Mouse (Mus musculus) hindbrain, postnatal 0 days (tissue): ENCODE results near the gene Cd200r1. TPM values are rescaled to one million over a fixed set of nuclear protein-coding genes. Genes with fewer than 3 reads are reported as not detected.
"Not testable (repeated sequence)": the region's sequence is repeated elsewhere in the genome, so short reads cannot be mapped to it uniquely, and the experiment has no call there.

ENCODE experiments used
- ATAC-seq: fragments of 200-750 bp; cut with Nextera tagmentation; 2 replicates; pipeline ENCODE4 v1.8.0; 2017; ENCODE audit warnings: mild to moderate bottlenecking, moderate TSS enrichment, moderate library complexity
- DNase-seq: peaks from one replicate; pipeline ENCODE4 v3.0.0-alpha.2; 2015; ENCODE audit warnings: low spot score
- H3K27ac ChIP-seq: fragments of 300-500 bp; sonication (generic); 2 replicates; pipeline ENCODE4 v1.5.1; 2014; ENCODE audit warnings: mild to moderate bottlenecking
- H3K27me3 ChIP-seq: fragments of 300-500 bp; sonication (generic); 2 replicates; pipeline ENCODE4 v1.6.1; 2014; ENCODE audit warnings: low read length, mixed read lengths; ENCODE audit not compliant: insufficient read depth
- H3K36me3 ChIP-seq: fragments of 300-500 bp; sonication (generic); 2 replicates; pipeline ENCODE4 v1.6.1; 2014; ENCODE audit warnings: low read length, mixed read lengths; ENCODE audit not compliant: insufficient read depth
- H3K4me1 ChIP-seq: fragments of 300-500 bp; sonication (generic); 2 replicates; pipeline ENCODE4 v1.6.1; 2014; ENCODE audit warnings: antibody characterized with exemption, low read length, mixed read lengths; ENCODE audit not compliant: insufficient read depth
- H3K4me2 ChIP-seq: fragments of 300-500 bp; sonication (generic); 2 replicates; pipeline ENCODE4 v1.6.1; 2014; ENCODE audit warnings: low read depth, mild to moderate bottlenecking, low read length, moderate library complexity, mixed read lengths
- H3K4me3 ChIP-seq: fragments of 300-500 bp; sonication (generic); 2 replicates; pipeline ENCODE4 v1.5.1; 2014; ENCODE audit warnings: low read length
- H3K9ac ChIP-seq: fragments of 300-500 bp; sonication (generic); replicated peaks from 2 replicates; pipeline ENCODE4 v1.6.1; 2014; ENCODE audit warnings: mild to moderate bottlenecking, low read length, moderate library complexity, mixed read lengths
- H3K9me3 ChIP-seq: fragments of 300-500 bp; sonication (generic); 2 replicates; pipeline ENCODE4 v1.6.1; 2016; ENCODE audit warnings: low read length, mixed read lengths
- CTCF ChIP-seq: IDR thresholded peaks from 2 replicates; pipeline ENCODE4 v1.5.1; 2016; ENCODE audit warnings: antibody characterized with exemption, control low read depth, low read depth
- WGBS: fragments of 180-500 bp; shearing (Covaris S2); extraction: QIAGEN DNeasy Blood & Tissue Kit; methylation state at CpG from one replicate; pipeline ENCODE4 v1.1.7; 2014; 5-methylcytosine and 5-hydroxymethylcytosine counted together
- polyA plus RNA-seq: library from polyadenylated mRNA; unstranded; fragments of >200 nt; fragmentation: Nextera tagmentation; extraction: Ambion mirVana; gene quantifications from 2 replicates; pipeline ENCODE4 v1.2.1, GENCODE M21; 2015
- total RNA-seq: library from RNA; depleted of rRNA; stranded (reverse); fragments of >200 nt; gene quantifications from 2 replicates; pipeline ENCODE4 v1.2.3, GENCODE M21; 2014; rRNA removed

Gene Cd200r1
- total and polyA plus RNA-seq, 2 experiments from 2014 or later = 0.42 to 0.68 TPM

GRCm38 (mm10) chr16:44811544-44811943 is 46.0 kb downstream of the Cd200r1 start, which contains the start of gene Cd200r4:
Cd200r4 (plus strand) TSS chr16:44811733.
- Histone ChIP-seq H3K9me3 (no peaks in the 10 kb centered on the region), H3K4me1 (no peaks in the 10 kb centered on the region), H3K4me3 (no peak within 1 kb of the TSS), H3K9ac (no peak within 1 kb of the TSS), H3K4me2 (no peak within 1 kb of the TSS), H3K27me3 (no peaks in the 10 kb centered on the region), H3K27ac (no peak within 1 kb of the TSS), H3K36me3 (no peaks in the 10 kb centered on the region)
- ATAC-seq (no peak), DNase-seq (no peak)
- no peak for TF ChIP-seq CTCF
- WGBS = 83% methylated on average over 3 of the region's 3 CpGs

DNA sequence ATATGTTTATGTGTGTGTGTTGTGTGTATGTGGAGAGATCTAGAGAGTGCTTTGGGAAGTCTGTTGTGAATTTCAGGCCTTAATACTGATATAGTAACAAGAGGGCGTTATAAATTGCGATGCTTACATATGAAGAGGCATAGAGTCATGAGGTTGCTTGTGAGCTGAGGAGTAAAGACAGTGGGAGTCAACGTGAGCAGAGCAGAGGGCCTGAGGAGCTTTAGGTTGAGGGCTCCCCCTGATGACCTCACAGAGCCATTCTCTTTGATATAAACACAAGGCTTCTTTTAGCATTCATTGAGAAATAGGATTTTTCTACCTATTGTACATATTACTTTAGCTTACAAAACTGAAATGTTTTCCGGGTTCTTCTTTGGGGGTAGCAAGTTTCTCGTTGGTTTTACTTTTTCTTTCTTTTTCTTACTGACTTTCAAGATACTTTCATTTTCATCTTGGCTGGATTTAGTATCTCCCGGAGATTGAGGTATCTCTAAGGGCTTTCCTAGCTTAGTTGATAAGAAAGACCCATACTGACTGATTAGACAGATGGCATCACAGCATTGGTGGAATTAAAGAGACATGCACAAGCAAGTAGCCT is 47.0 kb downstream of the Cd200r1 start:
- no peak for TF ChIP-seq CTCF

DNA sequence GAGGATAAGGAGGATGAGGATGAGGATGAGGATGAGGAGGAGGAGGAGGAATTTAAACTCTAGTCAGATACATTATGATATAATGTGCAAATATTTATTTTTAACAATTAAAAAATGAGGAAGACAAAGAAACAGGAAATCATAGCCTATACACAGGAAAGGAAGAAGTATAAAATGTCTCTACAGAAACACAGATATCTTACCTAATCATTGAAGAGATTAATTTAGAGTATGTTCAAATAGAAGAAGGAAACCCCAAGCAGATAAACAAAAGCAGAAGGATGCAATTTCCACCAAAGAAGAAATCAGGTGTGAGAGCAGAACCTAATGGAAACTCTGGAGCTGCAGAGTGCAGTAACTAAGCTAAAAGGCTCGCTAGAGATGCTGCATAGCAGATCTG is 52.5 kb downstream of the Cd200r1 start:
- H3K4me1 ChIP-seq = no peaks in the 10 kb centered on the region
- no peaks in the 10 kb centered on the region for H3K9me3 ChIP-seq
- H3K27me3 ChIP-seq = no peaks in the 10 kb centered on the region
- 47% methylated on average over 1 of the region's 1 CpGs for WGBS
- H3K27ac ChIP-seq = no peak overlapping the region
- ATAC-seq (no peak), DNase-seq (no peak)
- no peak for TF ChIP-seq CTCF
- H3K36me3 ChIP-seq = no peaks in the 10 kb centered on the region
- no peak overlapping the region for H3K4me3 ChIP-seq
- no peak overlapping the region for H3K9ac ChIP-seq
- no peak overlapping the region for H3K4me2 ChIP-seq

More for the DNA sequence above, 47.0 kb downstream of the Cd200r1 start:
- Histone ChIP-seq H3K9me3 (no peaks in the 10 kb centered on the region), H3K9ac (no peak overlapping the region), H3K4me3 (no peak overlapping the region), H3K27ac (no peak overlapping the region), H3K27me3 (no peaks in the 10 kb centered on the region), H3K36me3 (no peaks in the 10 kb centered on the region), H3K4me1 (no peaks in the 10 kb centered on the region), H3K4me2 (no peak overlapping the region)
- 93% methylated on average over 6 of the region's 6 CpGs for WGBS
- ATAC-seq = no peak
- no peak for DNase-seq

GRCm38 (mm10) chr16:44820545-44820944 is 55.0 kb downstream of the Cd200r1 start:
- H3K9me3 ChIP-seq = no peaks in the 10 kb centered on the region
- H3K27me3 ChIP-seq = no peaks in the 10 kb centered on the region
- TF ChIP-seq CTCF = no peak
- WGBS = 91% methylated on average over 4 of the region's 4 CpGs
- H3K4me2 ChIP-seq = no peak overlapping the region
- ATAC-seq = no peak
- DNase-seq = no peak
- H3K4me3 ChIP-seq = no peak overlapping the region
- H3K9ac ChIP-seq = no peak overlapping the region
- no peak overlapping the region for H3K27ac ChIP-seq
- H3K36me3 ChIP-seq = no peaks in the 10 kb centered on the region
- H3K4me1 ChIP-seq = no peaks in the 10 kb centered on the region

DNA sequence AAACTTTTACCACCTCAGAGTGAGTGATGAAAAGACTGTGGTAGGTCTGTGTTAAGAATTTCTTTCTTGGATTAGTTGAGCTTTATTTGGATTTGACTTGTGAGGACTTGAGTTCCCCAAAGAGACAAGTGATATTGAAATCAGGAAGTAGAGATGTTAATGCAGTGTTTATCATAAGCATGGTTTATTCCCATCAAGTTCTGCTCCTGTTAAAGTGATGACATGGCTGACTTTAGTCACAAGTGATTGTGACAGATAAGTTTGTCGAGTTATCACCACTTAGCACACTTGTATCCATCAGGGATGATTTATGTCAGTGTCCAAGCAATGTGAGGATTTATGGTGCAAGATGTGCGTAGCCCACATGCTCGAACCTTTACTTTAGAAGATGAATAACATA is 66.8 kb downstream of the Cd200r1 start:
- no peaks in the 10 kb centered on the region for H3K4me1 ChIP-seq

GRCm38 (mm10) chr16:44833189-44833588 is 67.7 kb downstream of the Cd200r1 start:
- not testable (repeated sequence) for DNase-seq, H3K9ac ChIP-seq, H3K4me3 ChIP-seq, H3K36me3 ChIP-seq, H3K27me3 ChIP-seq, ATAC-seq, H3K9me3 ChIP-seq, H3K4me1 ChIP-seq, H3K27ac ChIP-seq, H3K4me2 ChIP-seq
- WGBS = 43% methylated on average over 2 of the region's 2 CpGs

More for the DNA sequence above, 66.8 kb downstream of the Cd200r1 start:
- Histone ChIP-seq H3K36me3 (no peaks in the 10 kb centered on the region), H3K27me3 (no peaks in the 10 kb centered on the region), H3K9me3 (no peaks in the 10 kb centered on the region), H3K27ac (no peak overlapping the region), H3K4me3 (no peak overlapping the region), H3K9ac (no peak overlapping the region), H3K4me2 (no peak overlapping the region)
- TF ChIP-seq CTCF = no peak
- no peak for DNase-seq
- 84% methylated on average over 3 of the region's 3 CpGs for WGBS
- no peak for ATAC-seq

Other genes with a start within 250 kb of the Cd200r1 start
- gene Boc, start 206.8 kb upstream of the Cd200r1 start, total RNA-seq = 43.9 and 45.5 TPM in 2 replicates
- 6.8 and 8.1 TPM in 2 replicates for gene Boc, start 206.8 kb upstream of the Cd200r1 start, polyA plus RNA-seq
- 3.3 and 3.5 TPM in 2 replicates for gene Nepro, start 41.4 kb upstream of the Cd200r1 start, total RNA-seq
- gene Nepro, start 41.4 kb upstream of the Cd200r1 start, polyA plus RNA-seq = 3.2 TPM in 2 replicates
- gene Gtpbp8, start 19.4 kb upstream of the Cd200r1 start, total RNA-seq = 22.4 and 22.9 TPM in 2 replicates
- 32.2 and 33.5 TPM in 2 replicates for gene Gtpbp8, start 19.4 kb upstream of the Cd200r1 start, polyA plus RNA-seq
- gene Cd200r4, start 46.0 kb downstream of the Cd200r1 start, total RNA-seq = 0.31 TPM in 1 of 2 replicates, not detected in the other
- gene Cd200r4, start 46.0 kb downstream of the Cd200r1 start, polyA plus RNA-seq = 0.16 TPM in 1 of 2 replicates, not detected in the other
- gene Cd200r2, start 101.4 kb downstream of the Cd200r1 start, total RNA-seq = not detected in 2 replicates
- not detected in 2 replicates for gene Cd200r2, start 101.4 kb downstream of the Cd200r1 start, polyA plus RNA-seq
- not detected in 2 replicates for gene Cd200r3, start 177.9 kb downstream of the Cd200r1 start, total RNA-seq
- not detected in 2 replicates for gene Cd200r3, start 177.9 kb downstream of the Cd200r1 start, polyA plus RNA-seq